Mouse (Mus musculus): ENCODE results near the gene Ddr2.

GRCm38 (mm10) chr1:170079465-170079864, 31.1 kb downstream of the Ddr2 start:
- TF ChIP-seq CTCF (IDR thresholded peaks at IDR 0.05; ENCODE audit: low read depth) = no peak
- no peak for TF ChIP-seq EP300 (IDR thresholded peaks at IDR 0.05; ENCODE audit: low read depth)

All from heart, postnatal 0 days (tissue).